Mouse (Mus musculus) midbrain, embryonic 16.5 days (tissue): ENCODE measurements around the gene Padi1. TPM values are rescaled to one million over a fixed set of nuclear protein-coding genes. Genes with fewer than 3 reads are reported as not detected.

Source experiments
- ATAC-seq: fragments of 200-750 bp; cut with Nextera tagmentation; 2 replicates; pipeline ENCODE4 v1.8.0; 2017; ENCODE audit warnings: moderate TSS enrichment
- H3K27ac ChIP-seq: fragments of 300-500 bp; sonication (generic); 2 replicates; pipeline ENCODE4 v1.5.1; 2014; ENCODE audit warnings: mild to moderate bottlenecking, low read length, mixed read lengths
- H3K27me3 ChIP-seq: fragments of 300-500 bp; sonication (generic); 2 replicates; pipeline ENCODE4 v1.6.1; 2014; ENCODE audit warnings: low read depth, low read length, mixed read lengths; ENCODE audit not compliant: control insufficient read depth, insufficient read depth
- H3K36me3 ChIP-seq: fragments of 300-500 bp; sonication (generic); 2 replicates; pipeline ENCODE4 v1.6.1; 2014; ENCODE audit warnings: mild to moderate bottlenecking, low read length, moderate library complexity, mixed read lengths; ENCODE audit not compliant: control insufficient read depth, insufficient read depth
- H3K4me1 ChIP-seq: fragments of 300-500 bp; sonication (generic); 2 replicates; pipeline ENCODE4 v1.6.1; 2014; ENCODE audit warnings: mild to moderate bottlenecking, low read length, mixed read lengths; ENCODE audit not compliant: control insufficient read depth, insufficient read depth
- H3K4me2 ChIP-seq: fragments of 300-500 bp; sonication (generic); 2 replicates; pipeline ENCODE4 v1.6.1; 2014; ENCODE audit warnings: mild to moderate bottlenecking, low read length, mixed read lengths
- H3K4me3 ChIP-seq: fragments of 300-500 bp; sonication (generic); 2 replicates; pipeline ENCODE4 v1.5.1; 2014; ENCODE audit warnings: low read depth, mild to moderate bottlenecking, low read length, moderate library complexity, mixed read lengths
- H3K9ac ChIP-seq: fragments of 300-500 bp; sonication (generic); 2 replicates; pipeline ENCODE4 v1.6.1; 2014; ENCODE audit warnings: low read depth, low read length, mixed read lengths
- H3K9me3 ChIP-seq: fragments of 300-500 bp; sonication (generic); replicated peaks from 2 replicates; pipeline ENCODE4 v1.6.1; 2014; ENCODE audit warnings: mild to moderate bottlenecking, low read length, mixed read lengths; ENCODE audit not compliant: control insufficient read depth, poor library complexity, severe bottlenecking
- WGBS: fragments of 180-500 bp; shearing (Covaris S2); extraction: QIAGEN DNeasy Blood & Tissue Kit; methylation state at CpG from one replicate; pipeline ENCODE4 v1.1.7; 2014; 5-methylcytosine and 5-hydroxymethylcytosine counted together
- polyA plus RNA-seq: library from polyadenylated mRNA; unstranded; fragments of >200 nt; fragmentation: Nextera tagmentation; extraction: Ambion mirVana; gene quantifications from 2 replicates; pipeline ENCODE4 v1.2.1, GENCODE M21; 2015

Gene Padi1
- polyA plus RNA-seq, 1 experiment from 2014 or later: 0.09 TPM

GRCm38 (mm10) chr4:140774025-140774800 lies 71.4 kb downstream of the Padi1 start, which contains the start of gene Padi4:
Padi4 (minus strand) TSS chr4:140774236.
- no peaks in the 10 kb centered on the region for H3K27me3 ChIP-seq
- H3K4me3 ChIP-seq: no peak within 1 kb of the TSS
- no peak within 1 kb of the TSS for H3K27ac ChIP-seq
- no peak within 1 kb of the TSS for H3K9ac ChIP-seq
- H3K4me2 ChIP-seq: no peak within 1 kb of the TSS
- ATAC-seq: no peak
- 86% methylated on average over 21 of the region's 21 CpGs for WGBS
- no peaks in the 10 kb centered on the region for H3K9me3 ChIP-seq
- no peaks in the 10 kb centered on the region for H3K36me3 ChIP-seq
- 0 out of 2 replicates have a peak, but pooled peaks cover 3% of the 10 kb centered on the region for H3K4me1 ChIP-seq

GRCm38 (mm10) chr4:140771091-140771490 lies 74.5 kb downstream of the Padi1 start:
- Histone ChIP-seq H3K4me3 (no peak overlapping the region), H3K36me3 (no peaks in the 10 kb centered on the region), H3K9ac (no peak overlapping the region), H3K4me1 (0 out of 2 replicates have a peak, but pooled peaks cover 3% of the 10 kb centered on the region), H3K9me3 (no peaks in the 10 kb centered on the region), H3K27me3 (no peaks in the 10 kb centered on the region), H3K4me2 (no peak overlapping the region), H3K27ac (no peak overlapping the region)
- WGBS: 51% methylated on average over 4 of the region's 4 CpGs
- ATAC-seq: no peak

GRCm38 (mm10) chr4:140770433-140770832 lies 75.1 kb downstream of the Padi1 start:
- ATAC-seq: no peak
- Histone ChIP-seq H3K27ac (no peak overlapping the region), H3K4me2 (peak overlapping the region; percentile 14; the same call in 1 of the 2 replicates), H3K4me1 (0 out of 2 replicates have a peak, but pooled peaks cover 3% of the 10 kb centered on the region), H3K9me3 (no peaks in the 10 kb centered on the region), H3K9ac (0 out of 2 replicates have a peak overlapping the region, but pooled peaks have one; percentile 4), H3K36me3 (no peaks in the 10 kb centered on the region), H3K27me3 (no peaks in the 10 kb centered on the region), H3K4me3 (0 out of 2 replicates have a peak overlapping the region, but pooled peaks have one; percentile 2)
- WGBS: 8% methylated on average over 13 of the region's 13 CpGs

GRCm38 (mm10) chr4:140768973-140769372 lies 76.6 kb downstream of the Padi1 start:
- Histone ChIP-seq H3K27me3 (no peaks in the 10 kb centered on the region), H3K4me3 (no peak overlapping the region), H3K9me3 (no peaks in the 10 kb centered on the region), H3K36me3 (no peaks in the 10 kb centered on the region), H3K4me1 (0 out of 2 replicates have a peak, but pooled peaks cover 3% of the 10 kb centered on the region), H3K4me2 (no peak overlapping the region), H3K27ac (no peak overlapping the region), H3K9ac (no peak overlapping the region)
- WGBS: 89% methylated on average over 5 of the region's 5 CpGs
- no peak for ATAC-seq

GRCm38 (mm10) chr4:140765936-140766335 lies 79.6 kb downstream of the Padi1 start:
- no peak for ATAC-seq
- Histone ChIP-seq H3K4me1 (0 out of 2 replicates have a peak, but pooled peaks cover 3% of the 10 kb centered on the region), H3K27me3 (no peaks in the 10 kb centered on the region), H3K4me3 (no peak overlapping the region), H3K9me3 (no peaks in the 10 kb centered on the region), H3K9ac (no peak overlapping the region), H3K27ac (no peak overlapping the region), H3K36me3 (no peaks in the 10 kb centered on the region), H3K4me2 (no peak overlapping the region)
- WGBS: 86% methylated on average over 3 of the region's 3 CpGs

GRCm38 (mm10) chr4:140763158-140763557 lies 82.4 kb downstream of the Padi1 start:
- H3K9ac ChIP-seq: no peak overlapping the region
- no peak overlapping the region for H3K27ac ChIP-seq
- no peak overlapping the region for H3K4me3 ChIP-seq
- H3K4me1 ChIP-seq: no peaks in the 10 kb centered on the region
- no peaks in the 10 kb centered on the region for H3K36me3 ChIP-seq
- no peaks in the 10 kb centered on the region for H3K9me3 ChIP-seq
- H3K4me2 ChIP-seq: no peak overlapping the region
- 19% methylated on average over 9 of the region's 9 CpGs for WGBS
- no peaks in the 10 kb centered on the region for H3K27me3 ChIP-seq
- no peak for ATAC-seq

Other genes starting within 250 kb of the Padi1 start
- gene Arhgef10l, start 179.8 kb downstream of the Padi1 start, polyA plus RNA-seq: 24.5 and 27.8 TPM in 2 replicates
- 9.7 and 11.5 TPM in 2 replicates for gene Rcc2, start 145.2 kb downstream of the Padi1 start, polyA plus RNA-seq
- not detected in 2 replicates for gene Padi6, start 103.1 kb downstream of the Padi1 start, polyA plus RNA-seq
- gene Padi4, start 71.5 kb downstream of the Padi1 start, polyA plus RNA-seq: 0.20 and 0.25 TPM in 2 replicates
- not detected in 2 replicates for gene Padi3, start 35.1 kb downstream of the Padi1 start, polyA plus RNA-seq
- gene Padi2, start 60.6 kb upstream of the Padi1 start, polyA plus RNA-seq: 2.4 and 2.8 TPM in 2 replicates
- gene Sdhb, start 115.4 kb upstream of the Padi1 start, polyA plus RNA-seq: 446 and 455 TPM in 2 replicates
- 174 and 190 TPM in 2 replicates for gene Atp13a2, start 141.1 kb upstream of the Padi1 start, polyA plus RNA-seq
- 121 and 141 TPM in 2 replicates for gene Mfap2, start 164.6 kb upstream of the Padi1 start, polyA plus RNA-seq
- 5.3 and 6.3 TPM in 2 replicates for gene Crocc, start 214.8 kb upstream of the Padi1 start, polyA plus RNA-seq
- gene Necap2, start 232.6 kb upstream of the Padi1 start, polyA plus RNA-seq: 52.5 and 55.9 TPM in 2 replicates
- gene Spata21, start 242.6 kb upstream of the Padi1 start, polyA plus RNA-seq: 0.39 TPM in 1 of 2 replicates, not detected in the other